Mouse (Mus musculus): ENCODE results near the gene Podxl2. TPM values are rescaled to one million over a fixed set of nuclear protein-coding genes. Genes with fewer than 3 reads are reported as not detected.

The Podxl2 gene
- total RNA-seq, 2 experiments from 2014 or later: 61.1 to 65.1 TPM

DNA sequence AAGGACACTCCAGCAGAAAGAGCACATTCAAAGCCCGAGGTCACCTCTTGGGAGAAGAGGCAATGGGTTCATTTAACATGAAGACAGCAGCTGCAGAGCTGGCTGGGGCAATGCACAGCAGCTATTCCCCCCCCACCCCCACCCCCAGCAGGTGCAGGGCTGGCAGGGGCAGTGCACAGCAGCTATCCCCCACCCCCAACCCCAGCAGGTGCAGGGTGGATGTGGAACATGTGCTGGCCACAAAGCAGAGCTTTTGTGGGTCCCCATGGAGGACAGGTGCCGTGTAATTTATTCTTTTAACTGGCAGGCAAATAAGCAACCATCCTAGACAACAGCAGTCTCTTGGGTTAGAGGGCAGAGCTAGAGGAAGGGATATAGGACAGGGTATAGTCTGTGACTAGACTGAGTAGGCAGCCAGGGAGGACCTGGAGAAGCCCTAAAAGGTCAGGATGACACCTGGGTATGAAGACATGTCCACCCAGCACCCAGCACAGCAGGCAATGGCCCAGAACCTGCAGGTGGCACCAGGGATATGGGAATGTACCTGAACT is 11.6 kb upstream of the Podxl2 start:
- DNase-seq: no peak

DNA sequence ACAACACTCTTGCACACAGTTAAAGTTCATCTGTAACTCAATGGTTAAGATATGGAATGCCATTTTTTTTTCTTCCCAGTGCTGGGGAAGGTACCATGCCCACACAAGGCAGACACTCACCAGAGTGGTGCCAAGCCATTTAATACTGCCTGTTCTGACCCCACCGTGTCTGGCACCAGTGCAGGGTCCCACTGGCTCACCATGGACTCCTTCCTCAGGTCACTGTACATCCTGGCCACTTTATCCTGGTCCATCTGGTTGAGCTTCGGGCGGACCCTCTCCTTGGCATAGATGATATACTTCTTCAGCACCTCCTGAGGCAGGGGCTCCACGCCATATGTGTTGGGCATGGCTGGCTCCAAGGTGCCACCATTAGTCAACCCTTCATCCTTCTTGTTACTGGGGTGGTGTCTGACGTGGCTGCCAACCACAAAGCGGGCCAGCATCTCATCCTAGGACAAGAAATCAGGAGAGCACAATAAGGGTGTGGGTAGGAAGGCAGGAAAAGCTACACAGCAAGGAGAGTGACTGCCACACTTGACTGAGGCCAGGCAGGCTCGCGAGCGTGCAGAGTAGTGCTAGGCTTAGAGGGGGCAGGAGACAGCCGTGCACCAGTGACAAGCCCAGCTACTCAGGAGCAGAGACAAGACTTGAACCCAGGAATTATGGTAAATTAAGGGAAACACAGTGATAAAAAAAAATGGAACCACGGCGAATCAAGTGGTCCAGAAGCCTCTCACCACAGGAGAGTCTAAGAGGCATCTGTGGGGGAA is 11.0 kb upstream of the Podxl2 start:
- no peak for DNase-seq

DNA sequence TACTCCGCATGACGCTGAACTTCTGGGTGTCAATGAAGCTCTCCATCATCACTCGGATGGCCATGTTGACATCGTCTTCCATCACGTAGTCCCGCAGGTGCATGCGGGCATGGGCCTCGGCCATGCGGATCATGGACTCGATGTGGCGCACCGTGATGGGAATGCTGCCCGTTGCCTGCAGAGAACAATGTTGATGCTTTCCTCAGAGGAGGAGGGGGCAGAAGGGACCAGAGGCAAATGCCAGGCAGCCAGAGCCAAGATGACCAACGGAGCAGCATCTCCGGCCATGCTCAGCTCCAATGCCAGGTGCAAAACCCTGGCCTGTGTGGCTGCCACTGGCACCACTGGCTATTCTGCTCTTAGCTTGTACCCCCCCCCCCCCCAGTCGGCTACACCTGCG is 9.8 kb upstream of the Podxl2 start:
- no peak for DNase-seq

DNA sequence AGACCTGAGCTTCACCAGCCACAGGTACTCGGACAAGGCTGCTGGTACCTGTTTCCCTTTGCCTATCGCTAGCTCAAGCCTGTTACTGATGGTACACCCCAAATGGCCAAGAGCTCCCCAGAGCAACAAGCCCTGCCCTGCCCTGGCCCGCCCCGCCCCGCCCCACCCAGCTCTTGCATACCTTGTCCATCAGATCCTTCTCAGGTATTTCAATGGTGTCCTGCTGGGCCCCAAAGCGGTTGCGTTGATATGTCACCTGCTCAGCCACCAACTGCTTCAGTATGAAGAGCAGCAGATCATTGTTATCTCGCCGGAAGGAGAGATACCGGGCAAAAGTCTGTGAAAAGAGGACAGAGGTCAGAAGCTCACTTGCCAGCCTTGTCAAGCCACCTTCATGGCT is 9.4 kb upstream of the Podxl2 start:
- no peak for DNase-seq

DNA sequence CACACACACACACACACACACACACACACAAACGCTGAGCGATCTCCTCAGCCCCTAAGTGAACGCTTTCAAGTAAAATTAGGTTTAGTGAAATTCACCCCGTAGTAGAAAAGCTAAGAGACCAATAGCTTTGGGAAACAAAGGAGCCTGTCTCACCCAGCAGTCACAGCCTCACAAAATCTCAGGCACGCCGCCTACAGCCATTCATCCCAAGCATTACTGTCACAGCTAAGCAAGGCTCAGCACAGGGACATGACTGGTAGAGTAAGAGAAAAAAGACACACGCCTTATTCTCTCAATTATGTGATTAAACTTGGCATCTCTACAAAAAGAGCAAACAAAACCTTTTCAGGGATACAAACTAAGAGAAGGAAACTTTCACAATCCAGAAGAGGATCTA is 6.5 kb upstream of the Podxl2 start:
- no peak for DNase-seq

DNA sequence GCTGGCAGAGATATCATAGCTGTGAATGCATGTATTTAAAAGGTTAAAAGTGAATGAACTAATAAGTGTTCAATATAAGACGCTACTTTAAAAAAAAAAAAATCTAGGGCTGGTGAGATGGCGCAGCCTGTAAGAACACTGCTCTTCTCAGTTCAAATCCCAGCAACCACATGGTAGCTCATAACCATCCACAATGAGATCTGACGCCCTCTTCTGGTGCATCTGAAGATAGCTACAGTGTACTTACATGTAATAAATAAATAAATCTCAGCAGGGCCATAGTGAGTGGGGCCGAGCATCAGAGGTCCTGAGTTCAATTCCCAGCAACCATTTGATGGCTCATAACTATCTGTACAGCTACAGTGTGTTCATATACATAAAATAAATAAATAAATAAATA is 4.6 kb upstream of the Podxl2 start:
- no peak for DNase-seq

DNA sequence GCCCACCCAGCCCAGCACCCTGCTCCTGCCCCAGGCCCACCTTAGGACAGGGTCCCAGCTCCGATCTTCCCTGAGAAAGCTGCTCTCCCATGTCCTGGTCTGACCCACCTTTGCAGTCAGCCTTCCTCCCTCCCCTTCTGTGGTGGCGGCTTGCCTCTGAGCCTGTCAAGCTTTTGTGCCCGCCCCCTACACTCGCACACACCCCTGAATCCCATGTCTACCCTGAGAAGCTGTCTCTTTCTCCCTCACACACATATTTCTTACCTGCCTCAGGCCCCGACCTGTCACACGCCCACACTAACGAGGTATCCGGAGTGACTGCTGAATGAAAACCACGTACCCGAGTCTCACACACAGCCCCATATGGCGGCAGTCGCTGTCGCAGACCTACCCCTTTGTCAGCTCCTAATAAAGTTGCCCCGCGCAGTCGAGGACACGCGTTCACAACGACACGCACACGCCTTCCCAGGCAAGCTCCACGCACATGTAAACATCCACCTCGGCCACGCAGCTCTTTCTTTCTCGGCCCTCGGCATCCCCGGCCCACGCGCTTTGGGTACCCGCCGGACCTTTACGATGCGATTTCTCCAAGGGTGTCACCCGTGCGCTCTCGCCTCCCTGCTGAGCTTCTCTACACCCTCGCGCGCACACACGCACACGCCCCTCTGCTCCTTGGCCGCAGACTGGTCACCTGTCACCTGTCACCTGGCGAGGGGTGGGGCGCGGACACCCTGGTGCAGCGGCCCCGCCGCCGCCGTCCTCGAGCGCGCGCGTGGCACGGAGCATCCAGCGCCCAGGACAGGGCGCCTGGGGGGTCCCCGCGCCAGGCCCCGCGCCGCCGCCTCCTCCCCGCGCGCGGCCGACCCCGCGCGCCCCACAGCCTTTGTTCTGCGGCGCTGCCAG is 628 bp downstream of the Podxl2 start:
- peak; percentile 25 for DNase-seq

DNA sequence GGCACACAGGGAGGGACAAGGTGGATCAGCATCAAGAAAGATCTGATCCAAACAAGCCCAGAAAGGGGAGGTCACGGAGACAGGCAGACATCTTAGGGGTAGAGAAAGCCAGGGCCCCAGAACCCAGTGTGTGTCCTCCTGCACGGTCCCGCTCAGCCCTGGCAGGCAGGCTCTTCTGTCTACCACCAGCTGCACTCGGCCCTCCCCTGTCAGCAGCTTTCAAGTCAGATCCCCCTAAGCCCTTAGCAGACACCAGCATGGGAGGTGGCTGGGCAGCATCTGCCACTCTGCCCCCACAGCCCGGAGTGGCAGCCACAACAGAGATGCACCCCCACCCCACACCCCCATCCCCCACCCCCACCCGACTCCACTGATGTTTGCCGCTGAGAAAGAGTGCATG is 2.0 kb downstream of the Podxl2 start:
- DNase-seq: no peak

DNA sequence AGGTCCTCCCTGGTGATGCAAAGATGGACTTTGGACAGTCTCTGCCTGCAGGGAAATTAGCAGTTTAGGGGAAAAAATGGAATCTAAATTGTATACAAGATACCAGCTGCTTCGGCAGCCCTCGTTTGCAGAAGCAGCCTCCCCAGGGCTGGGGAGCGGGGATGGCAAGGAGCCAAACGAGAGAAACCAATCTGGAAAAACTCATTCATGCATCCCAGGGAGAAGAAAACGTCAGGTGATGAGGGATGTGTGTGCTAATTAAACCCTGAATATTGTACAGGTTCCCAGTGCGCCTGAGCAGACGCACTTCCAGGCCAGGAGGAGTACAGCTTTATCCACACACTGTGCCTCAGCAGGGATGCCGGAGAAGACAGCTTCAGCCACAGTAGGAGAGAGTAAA is 3.3 kb downstream of the Podxl2 start:
- no peak for DNase-seq

DNA sequence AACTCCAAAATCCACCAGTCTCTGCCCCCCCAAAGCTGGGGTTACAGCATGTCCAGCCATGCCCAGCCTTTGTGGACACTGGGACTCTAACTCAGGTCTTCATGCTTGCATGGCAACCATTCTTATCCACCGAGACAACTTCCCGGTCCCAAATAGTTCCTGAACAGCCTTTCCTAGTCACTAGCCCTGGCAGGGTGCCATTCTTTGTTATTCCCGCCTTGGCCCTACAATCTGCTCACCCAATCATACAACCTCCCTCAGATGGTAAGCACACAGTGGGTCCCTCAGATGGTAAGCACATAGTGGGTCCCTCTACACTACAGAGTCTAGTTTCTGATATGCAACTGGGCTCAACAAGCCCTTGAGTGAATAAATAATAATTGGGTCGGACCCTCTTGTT is 4.2 kb downstream of the Podxl2 start:
- DNase-seq: no peak

DNA sequence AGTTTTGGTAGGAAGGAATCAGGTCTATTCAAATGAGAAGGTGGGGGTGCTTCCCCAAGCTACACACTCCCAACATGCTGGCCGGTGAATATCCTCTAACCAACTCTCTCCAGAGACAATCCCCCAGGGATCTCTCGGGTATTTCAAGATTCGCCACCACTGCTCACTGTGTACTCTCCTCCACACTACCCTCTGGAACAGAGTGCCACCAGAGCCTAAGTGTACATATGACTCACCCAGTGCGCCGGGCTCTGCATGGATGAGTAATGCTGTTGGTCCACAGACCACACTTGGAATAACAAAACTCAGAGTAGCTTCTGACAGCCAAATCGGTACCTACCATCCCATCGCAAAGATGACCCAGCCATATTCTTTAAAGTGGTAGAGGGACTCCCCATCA is 5.4 kb downstream of the Podxl2 start:
- DNase-seq: no peak

DNA sequence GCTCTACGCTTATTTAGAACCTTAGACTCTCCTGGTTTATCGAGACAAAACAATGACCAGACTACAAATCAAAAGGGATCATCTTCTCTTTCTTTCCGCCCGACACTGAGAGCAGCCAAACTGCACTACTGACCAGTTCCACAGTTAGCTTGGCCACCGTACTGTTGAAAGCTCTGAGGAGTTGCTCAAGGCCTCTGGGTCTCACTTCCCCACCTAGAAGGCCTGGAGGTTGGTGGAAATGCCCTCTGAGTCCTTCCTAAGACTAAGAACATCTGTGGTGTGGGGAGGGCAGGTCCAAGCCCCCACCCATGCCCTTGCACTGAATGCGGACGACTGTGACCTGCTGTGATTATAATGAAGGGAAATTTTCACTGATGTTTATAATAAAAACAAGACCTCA is 9.1 kb downstream of the Podxl2 start:
- no peak for DNase-seq

DNA sequence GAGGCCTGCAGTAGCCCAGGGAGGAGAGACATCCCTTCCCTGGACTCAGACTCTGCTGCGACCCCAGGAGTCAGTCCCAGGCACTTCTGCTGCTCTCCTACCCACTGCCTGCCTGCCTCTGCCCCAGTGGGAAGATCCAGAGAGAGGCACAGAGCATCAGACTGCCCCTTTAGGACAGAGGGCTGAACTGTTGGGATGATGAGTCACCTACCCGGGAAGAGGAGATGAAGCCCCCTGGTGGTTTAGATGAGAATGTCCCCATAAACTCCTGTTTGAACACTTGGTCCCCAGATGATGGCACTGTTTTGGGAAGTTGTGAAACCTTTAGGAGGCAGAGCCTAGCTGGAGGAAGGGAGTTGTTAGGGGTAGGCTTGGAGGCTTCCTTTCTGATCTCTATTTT is 13.9 kb downstream of the Podxl2 start:
- DNase-seq: peak; percentile 62

DNA sequence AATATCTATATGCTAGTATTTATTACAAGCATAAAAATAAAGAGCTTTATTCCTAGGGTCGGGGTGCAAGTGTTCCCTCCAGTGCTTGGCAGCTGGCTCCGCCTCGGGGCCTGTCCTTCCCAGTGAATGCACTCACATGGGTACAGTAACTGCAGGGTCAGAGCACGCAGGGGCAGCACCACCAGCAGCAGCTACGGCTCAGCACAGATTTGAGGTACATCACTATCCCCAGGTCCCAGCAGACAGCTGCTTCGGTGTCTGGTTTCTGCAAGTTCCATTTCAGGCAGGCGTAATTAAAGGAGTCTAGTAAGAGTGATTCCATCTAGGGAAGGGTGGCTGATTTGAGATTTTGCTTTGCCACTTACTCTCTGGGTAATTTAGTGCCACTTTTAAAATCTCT is 16.5 kb downstream of the Podxl2 start:
- no peak for DNase-seq

DNA sequence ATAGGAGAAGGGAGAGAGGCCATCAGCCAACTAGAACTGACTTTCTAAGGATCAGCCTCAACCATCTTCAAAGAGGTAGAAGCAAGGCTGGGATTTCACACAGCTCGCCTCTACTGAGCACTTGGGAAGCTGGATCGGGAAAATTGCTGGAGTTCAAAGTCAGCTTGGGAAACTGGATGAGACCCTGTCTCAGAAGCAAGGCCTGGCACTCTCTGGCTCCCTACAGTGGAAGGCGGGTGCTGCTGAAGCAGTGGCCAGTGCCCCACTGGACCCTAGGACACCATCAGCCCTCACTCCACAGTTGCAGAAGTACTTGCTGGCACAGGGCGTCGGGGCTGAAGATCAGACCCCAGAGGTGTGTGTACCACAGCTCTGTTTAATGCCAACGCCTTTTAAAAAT is 17.0 kb downstream of the Podxl2 start:
- no peak for DNase-seq

DNA sequence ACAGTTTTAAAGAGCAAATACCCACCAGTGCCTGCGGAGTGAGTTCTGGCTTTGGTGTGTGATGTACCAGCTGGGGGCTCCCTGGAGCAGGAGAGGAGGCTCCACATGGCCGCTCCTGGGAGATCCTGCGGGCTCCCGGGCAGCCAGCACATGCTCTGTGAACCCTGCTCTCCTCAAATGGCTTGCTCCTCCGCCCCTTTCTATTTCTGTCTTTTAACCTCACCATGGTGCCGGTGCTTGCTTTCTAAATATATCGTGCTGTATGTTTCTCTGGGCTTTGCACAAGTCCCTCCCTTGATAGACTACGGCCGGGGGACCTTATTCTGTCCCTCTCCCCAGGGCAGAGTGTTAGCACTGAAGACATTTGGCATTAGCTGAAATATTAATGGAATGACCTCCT is 17.6 kb downstream of the Podxl2 start:
- peak; percentile 79 for DNase-seq

DNA sequence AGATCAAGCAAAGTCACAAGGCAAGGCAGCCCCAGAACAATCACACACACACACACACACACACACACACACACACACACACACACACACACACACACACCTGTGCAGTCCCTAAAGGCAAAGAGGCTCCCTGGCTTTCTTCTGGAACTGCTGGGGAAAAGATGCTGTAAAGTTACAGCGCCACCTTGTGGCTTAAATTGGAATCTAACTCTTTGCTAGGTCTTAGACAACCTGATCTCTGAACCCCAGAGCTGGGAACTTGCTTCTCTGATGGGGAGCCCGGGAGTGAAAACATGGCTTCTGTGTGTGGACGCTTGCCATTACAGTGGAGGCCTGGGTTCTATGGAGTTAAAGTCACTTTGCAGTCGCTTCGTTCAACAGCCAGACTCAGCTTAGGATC is 19.2 kb downstream of the Podxl2 start:
- DNase-seq: peak; percentile 79

DNA sequence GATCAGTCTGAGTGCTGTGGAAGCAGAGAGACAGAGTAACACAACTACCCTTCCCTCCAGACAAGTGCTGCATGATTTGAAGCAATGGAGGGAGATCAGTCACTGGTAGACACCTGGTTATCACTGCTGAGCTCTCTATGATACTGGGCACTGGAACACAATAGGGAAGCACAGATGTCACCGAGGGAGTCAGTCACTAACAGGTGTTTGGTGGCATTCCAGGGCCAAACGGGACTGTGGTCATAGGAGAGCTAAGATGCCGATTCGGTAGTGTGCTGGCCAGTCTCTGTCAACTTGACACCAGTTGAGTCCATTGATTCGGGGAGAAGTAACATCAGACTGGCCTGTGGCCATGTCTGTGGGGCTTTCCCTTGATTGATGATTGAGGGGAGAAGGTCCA is 20.3 kb downstream of the Podxl2 start:
- no peak for DNase-seq

DNA sequence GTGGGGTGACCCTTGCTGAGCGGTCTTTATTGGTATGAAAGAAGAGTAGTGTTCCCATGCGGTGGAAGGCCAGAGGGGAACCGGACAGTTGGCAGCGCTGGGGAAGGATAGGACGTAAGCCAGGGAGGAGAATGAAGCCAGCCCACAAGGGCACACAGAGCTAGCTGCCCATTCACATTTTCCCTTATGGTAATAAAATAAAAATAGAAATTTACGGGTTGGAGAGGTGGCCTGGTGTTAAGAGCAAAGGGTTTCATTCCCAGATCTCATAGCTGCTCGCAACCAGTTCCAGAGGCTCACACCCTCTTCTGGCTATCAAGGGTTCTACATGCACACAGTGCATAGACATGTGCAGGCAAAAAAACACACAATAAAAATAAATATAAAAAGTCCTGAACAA is 24.8 kb downstream of the Podxl2 start:
- DNase-seq: peak; percentile 40

DNA sequence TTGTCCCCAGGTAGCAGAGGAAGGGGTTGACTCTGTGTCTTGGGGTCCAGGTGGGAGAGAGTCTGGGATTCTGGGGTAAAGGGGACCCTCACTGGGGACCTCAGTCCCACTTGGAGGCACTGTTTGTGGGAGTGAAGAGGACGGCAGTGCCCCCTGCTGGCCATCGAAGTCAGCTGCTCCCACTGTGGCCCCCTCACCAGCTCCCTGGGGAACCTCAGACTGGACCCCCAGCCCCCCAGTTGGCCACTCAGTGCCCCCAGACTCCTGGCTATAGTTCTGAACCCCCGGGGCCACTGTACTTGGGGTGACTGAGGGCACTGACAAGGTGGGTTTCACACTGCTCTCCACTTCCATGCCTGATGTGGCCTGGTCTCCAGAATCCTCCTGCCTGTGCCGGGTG is 25.6 kb downstream of the Podxl2 start:
- DNase-seq: peak; percentile 46

DNA sequence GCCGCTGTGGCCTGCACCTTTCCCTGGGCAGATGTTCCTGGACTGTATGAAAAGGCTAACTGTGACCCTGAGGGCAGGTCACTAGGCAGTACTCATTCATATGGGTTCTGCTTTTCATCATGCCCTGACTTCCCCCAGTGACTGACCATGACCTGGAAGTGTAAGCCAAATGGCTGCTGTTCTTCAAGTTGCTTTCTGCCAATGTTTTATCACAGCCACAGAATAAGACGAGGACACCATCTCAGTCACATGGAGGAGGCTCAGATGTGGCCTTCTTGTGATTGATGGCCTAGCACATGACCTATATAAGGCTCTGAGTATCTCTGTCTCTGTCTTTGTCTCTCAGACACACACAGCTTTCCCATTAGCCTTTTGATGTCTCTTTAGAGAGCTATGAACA is 27.3 kb downstream of the Podxl2 start:
- no peak for DNase-seq

DNA sequence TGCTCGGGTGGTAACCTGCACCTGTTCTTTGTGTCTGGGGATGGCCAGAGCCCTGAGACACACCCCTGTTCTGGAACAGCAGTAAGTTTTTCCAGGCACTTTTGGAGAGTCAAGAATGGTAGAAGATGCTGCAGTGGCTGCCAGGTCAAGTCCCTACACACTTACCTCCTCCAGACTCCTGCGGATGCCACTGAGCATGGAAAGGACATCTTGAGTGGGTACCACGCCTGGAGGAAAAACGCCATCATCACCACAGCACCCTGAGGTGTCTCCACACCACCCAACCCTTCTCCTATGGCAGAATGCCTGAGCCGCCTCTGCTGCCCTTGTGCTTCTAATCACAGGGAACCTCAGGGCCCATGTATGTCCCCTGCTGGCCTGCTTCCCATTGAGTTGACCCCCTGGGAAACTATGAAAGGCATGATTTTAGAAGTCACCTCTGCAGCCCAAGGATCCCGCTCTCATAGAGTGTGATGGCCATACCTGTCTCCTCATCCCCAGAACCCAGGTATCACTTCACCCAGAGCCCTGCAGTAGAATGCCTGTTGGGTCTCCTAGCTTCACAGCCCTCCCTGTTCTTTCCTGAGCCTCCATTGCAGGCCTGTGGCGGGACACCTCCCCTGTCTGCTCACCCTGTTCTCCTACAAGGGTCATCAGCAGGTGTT is 29.8 kb downstream of the Podxl2 start:
- DNase-seq: no peak
